Mouse (Mus musculus): Measurements from ENCODE around the gene Gpd1l.

DNA sequence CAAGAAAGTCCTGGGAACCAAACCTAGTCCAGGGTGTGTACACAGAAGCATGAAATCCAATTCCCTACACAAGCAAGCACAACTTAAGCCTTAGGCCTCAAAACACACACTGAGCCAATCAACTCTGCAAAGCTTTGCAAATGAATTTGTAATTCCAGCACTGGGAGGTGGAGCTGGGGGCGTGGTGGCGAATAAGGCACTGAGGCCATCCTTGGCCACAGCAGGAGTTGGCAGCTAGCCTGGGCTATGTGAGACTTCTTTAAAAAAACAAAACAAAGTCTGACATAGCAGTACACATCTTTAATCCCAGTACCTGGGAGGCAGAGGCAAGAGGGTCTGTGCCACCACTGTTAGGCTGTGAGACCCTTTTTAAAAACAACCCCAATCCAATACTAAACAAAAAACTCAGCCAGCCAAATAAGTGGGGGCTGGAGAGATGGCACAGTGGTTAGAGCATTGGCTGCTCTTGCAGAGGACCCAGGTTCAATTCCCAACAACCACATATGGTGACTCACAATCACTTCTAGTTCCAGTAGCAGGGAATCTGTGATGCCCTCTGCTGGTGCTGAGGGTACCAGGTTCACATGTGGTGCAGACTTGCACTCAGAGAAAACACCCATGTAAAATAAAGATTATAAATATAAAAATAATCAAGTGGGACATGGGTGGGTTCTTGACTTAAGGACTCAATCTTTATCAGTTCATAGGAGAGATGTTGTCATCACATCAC is 12.3 kb downstream of the Gpd1l start:
- TF ChIP-seq GATA1 (IDR thresholded peaks at IDR 0.05; ENCODE audit: low read length) (no peak), TAL1 (IDR thresholded peaks at IDR 0.05; ENCODE audit: low read length) (no peak)

All from erythroblast, embryonic 14.5 days (primary cell).